Mouse (Mus musculus) left cerebral cortex, postnatal 4 days (tissue): ENCODE measurements around the gene Anapc5. TPM values are rescaled to one million over a fixed set of nuclear protein-coding genes. Genes with fewer than 3 reads are reported as not detected.
A peak's percentile ranks its signal among the peaks of the same experiment; 100 is the strongest.

Experiments used
- DNase-seq: peaks from one replicate; pipeline ENCODE4 v3.0.0-alpha.2; 2022
- intact Hi-C: fragments of 180-260 bp; cut with DNase I; formaldehyde crosslinking; loops from one replicate; pipeline ENCODE4 v1.15.1; 2025
- total RNA-seq, 2 experiments: library from RNA; stranded (reverse); gene quantifications; 2 replicates each; pipeline ENCODE4 v1.2.3; 2021

The Anapc5 gene
- total RNA-seq, 2 experiments from 2014 or later, result 386 to 393 TPM

DNA sequence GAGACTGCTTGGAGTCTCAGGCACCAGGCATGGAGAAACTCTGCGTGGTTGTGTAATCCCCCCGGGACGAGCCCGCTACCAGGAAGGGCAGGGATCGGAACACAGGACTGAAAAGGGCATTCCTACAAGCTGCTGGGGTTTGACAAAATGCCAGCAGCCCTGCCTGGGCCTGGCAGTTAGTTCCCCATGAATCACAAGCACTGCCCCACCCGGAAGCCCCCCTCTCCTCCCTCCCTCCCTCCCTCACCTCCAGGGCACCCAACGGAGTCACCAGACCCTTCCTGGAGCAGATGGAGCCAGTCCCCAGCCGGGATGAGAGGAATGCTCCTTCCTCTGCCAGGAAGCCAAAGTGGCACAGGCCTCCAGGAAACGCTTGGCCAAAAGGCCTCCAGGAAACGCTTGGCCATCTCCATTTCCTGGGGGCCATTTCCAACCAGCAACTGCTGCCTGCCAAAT lies 50.3 kb downstream of the Anapc5 start:
- peak; percentile 85 for DNase-seq
- intact Hi-C loops, result no loop called here

- no peak for DNase-seq
- intact Hi-C loops, result no loop called here
These were observed 50.8 kb downstream of the Anapc5 start for GRCm38 (mm10) chr5:122770304-122770703.

GRCm38 (mm10) chr5:122769101-122769568 lies 52.0 kb downstream of the Anapc5 start:
- no peak for DNase-seq
- intact Hi-C loops, result no loop called here

GRCm38 (mm10) chr5:122767283-122767682 lies 53.9 kb downstream of the Anapc5 start:
- no peak for DNase-seq
- intact Hi-C loops, result no loop called here

DNA sequence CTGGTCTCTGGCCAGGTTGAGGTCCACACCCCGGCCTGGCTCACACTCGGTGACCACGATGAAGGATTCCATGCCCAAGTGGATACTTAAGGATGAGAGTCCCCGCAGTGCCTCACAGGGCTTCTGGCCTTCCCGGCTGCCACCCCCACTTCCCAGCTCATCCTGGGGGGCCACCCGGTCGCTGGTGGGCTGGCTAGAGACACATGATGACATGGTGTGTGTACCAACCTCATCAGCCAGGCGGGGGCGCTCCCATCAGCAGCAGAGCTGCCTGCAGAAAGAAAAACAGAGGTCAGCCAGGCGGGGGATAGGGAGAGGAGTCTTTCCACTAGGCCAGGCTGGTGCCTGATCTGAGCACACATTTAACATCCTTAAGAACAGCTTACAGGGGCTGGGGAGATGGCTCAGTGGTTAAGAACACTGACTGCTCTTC lies 57.1 kb downstream of the Anapc5 start:
- intact Hi-C loops, result no loop called here
- peak; percentile 62 for DNase-seq

DNA sequence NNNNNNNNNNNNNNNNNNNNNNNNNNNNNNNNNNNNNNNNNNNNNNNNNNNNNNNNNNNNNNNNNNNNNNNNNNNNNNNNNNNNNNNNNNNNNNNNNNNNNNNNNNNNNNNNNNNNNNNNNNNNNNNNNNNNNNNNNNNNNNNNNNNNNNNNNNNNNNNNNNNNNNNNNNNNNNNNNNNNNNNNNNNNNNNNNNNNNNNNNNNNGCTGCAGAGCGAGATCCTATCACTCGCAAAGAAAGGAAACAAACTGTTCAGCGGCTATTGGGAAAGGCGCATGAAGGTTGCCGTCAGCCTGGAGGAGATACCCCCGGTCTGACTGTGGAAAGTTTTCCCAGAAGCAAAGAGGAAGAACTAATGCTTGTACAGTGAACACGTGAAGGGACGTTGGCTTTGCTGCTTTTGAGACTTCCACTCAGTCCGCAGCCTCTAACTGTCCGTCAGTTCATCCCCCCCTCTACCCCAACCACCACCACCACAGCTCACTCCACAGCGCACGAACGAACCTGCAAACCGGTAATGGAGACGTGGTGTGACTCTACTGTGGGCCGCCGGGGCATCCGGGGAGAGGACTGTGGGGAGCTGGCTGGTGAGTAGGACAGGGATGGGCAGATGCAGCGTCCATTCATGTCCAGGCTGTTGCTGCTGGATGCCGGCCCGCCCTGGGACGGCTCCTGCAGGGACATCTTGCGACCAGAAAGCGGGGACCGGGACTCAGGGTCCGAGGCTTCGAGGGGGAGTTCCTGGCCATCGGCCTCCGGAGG lies 57.7 kb downstream of the Anapc5 start:
- DNase-seq, result peak; percentile 16
- intact Hi-C loops, result no loop called here

GRCm38 (mm10) chr5:122756680-122757079 lies 64.5 kb downstream of the Anapc5 start:
- peak; percentile 38 for DNase-seq
- intact Hi-C loops, result no loop called here

GRCm38 (mm10) chr5:122756144-122756543 lies 65.0 kb downstream of the Anapc5 start:
- DNase-seq, result no peak
- intact Hi-C loops, result no loop called here

GRCm38 (mm10) chr5:122755620-122756019 lies 65.5 kb downstream of the Anapc5 start:
- intact Hi-C loops, result no loop called here
- DNase-seq, result no peak

DNA sequence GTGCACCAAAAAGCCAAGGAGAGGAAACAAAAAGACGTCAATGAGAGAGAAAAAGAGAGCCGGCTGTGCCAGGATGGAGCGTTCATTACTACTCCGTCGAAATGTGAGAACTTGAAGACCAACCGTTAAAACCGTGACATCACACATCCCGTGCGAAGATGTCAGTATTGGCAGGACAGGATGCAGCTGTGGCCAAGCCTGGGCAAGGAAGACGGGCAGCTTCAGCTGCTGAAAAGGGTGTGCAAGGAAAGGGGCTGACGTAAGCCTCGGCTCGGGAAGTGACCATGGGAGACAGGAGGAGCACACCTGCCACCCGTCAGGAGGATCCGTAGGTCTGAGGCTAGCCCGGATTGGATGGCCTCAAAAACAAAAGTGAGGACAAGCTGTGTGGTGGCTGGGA lies 66.7 kb downstream of the Anapc5 start:
- intact Hi-C loops, result no loop called here
- no peak for DNase-seq

- intact Hi-C loops, result no loop called here
- DNase-seq, result no peak
These were observed 73.2 kb downstream of the Anapc5 start for GRCm38 (mm10) chr5:122747950-122748349.

- intact Hi-C loops, result no loop called here
- DNase-seq, result no peak
These were observed 77.2 kb downstream of the Anapc5 start for GRCm38 (mm10) chr5:122743880-122744422.

Other genes with a start within 250 kb of the Anapc5 start
- 10 to 100 TPM; 38.3 to 49.6 TPM for gene Ift81, start 206.8 kb downstream of the Anapc5 start, total RNA-seq
- 1 to 10 TPM; 4.1 to 5.0 TPM for gene P2rx7, start 177.4 kb downstream of the Anapc5 start, total RNA-seq
- gene P2rx4, start 113.8 kb downstream of the Anapc5 start, total RNA-seq, result 1 to 10 TPM; 6.8 to 8.6 TPM
- 100 to 1,000 TPM; 130 to 137 TPM for gene Camkk2, start 41.9 kb downstream of the Anapc5 start, total RNA-seq
- 10 to 100 TPM; 38.9 to 40.0 TPM for gene Rnf34, start 28.7 kb upstream of the Anapc5 start, total RNA-seq
- gene Kdm2b, start 168.5 kb upstream of the Anapc5 start, total RNA-seq, result 100 to 1,000 TPM; 140 to 144 TPM
- gene Orai1, start 193.7 kb upstream of the Anapc5 start, total RNA-seq, result 10 to 100 TPM; 13.2 to 14.2 TPM
- not detected for gene Morn3, start 225.7 kb upstream of the Anapc5 start, total RNA-seq
- gene Tmem120b, start 247.1 kb upstream of the Anapc5 start, total RNA-seq, result 10 to 100 TPM; 25.0 to 28.6 TPM